Mouse (Mus musculus): Measurements from ENCODE around the gene Ddx59.

Ddx59 gene

DNA sequence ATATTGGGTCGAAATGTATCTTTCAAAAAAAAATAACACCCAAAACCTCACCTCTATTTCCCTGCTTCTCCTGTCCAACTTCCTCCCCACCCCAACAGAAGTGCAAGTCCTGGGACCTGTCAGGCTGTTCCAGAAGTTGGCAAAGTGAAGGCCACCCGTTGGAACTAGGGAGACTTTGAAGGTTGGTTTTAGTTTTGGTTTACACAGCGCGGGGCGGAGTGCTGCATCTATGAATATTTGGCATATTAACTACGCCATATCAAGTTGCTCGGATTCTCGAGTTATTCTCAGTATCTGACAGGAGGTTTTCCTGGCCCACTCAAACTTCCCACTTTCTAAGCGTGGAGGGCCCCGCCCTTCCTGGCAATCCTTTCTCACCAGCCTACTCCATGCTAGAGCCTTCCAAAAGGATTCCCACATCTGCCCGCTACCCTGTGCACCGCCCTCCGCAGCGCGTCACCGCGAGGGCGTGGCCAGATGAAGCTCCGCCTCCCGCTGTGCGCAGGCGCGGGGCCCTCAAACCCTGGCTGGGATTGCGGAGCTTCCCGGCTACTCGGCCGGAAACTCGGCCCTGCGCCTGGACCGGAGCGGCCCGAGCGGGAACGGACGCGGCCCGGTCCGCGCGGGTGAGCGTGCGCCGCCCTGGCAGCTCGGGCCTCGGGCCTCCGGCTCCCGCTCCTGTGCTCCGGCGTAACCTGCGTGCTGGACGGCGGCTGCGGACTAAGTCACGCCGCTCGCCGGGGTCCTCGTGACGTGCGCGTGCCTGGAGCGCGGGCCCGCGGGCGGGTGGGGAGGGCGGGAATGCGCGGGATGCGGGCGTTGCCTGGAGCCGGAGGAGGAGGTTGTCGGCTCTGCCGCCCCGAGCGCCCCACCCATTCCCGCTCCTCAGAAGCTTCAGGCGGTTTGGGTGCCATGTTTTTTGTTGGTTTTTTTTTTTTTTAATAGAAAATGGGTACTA is at the start of gene Ddx59:
Gene Ddx59 (plus strand): TSS at position 474 of the 958 bp plus-strand sequence.
- peak; percentile 92 to 99 for DNase-seq

DNA sequence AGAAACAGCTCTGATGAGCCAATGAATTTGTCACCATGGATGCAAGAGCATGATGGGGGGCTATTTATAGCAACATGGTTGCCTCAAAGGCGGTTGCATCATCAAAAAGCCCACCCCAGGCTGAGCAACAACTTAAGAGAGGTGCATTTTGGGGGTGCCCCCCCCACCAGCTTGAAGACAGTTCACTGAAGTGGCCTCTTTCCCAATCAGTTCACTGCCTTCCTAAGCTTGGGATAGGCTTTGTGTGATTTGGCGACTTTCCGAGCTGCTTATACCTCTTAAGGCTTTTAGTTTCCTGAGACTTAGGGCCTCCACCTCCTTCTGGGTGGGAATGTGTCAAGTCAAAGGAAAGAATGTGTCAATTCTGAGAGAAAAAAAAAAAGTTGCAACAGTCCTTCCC is 49.1 kb upstream of the Ddx59 start:
- no peak for DNase-seq

DNA sequence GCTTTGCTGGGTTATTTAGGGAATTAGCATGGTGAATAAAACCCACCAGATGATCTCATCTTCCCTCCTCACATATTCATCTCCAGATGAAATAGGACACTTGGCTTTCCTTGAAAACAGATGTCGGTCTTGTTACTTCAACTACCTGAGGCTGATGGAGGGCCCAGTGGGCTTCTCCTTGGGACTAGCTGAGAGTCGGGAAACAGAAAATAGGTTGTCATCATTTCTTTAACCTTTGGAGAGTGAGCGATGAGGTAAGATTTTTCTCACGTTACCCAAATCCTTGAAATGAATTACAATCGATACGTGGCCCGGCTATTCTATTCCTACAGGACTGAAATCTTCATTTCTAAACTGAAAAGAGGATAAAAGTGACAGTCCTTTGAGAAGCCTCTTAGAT is 35.8 kb upstream of the Ddx59 start:
- no peak for DNase-seq

DNA sequence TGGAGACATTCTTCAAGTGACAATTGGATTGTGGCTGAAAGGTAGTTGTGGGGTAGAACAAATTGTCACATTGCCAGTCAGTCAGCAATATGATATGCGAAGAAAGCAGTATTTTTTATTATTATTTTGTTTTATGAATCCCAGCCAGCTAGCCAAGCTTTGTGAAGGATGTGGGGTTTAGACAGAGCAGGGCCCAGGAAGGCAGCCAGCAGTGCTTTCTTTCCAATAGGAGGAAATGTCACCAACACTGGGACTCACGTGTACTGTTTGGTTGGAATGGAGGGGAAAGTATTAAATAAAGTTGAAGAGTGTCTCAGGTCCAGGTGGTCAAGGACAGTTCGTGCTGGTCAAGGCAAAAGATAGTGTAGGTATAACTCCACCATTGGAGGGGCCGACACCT is 34.9 kb upstream of the Ddx59 start:
- no peak for DNase-seq

DNA sequence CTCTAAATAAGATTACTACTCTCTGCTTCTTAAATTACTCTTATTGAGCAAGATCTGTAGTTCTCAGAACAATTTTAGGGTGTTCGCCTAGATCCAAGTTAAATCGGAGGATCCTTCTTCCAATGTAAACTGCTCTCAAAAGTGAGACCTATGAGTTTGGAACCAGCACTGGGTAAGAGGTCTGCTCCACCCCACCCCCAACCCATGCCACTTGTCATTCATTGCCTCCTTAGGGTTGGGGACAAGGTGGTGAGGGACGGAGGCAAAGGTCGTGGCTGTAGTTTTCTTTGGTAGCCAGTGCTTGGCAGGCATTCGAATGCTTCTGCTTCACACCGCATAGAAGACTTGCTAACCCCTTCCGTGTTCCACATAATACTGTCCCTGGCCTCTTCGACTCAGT is 34.5 kb upstream of the Ddx59 start:
- no peak for DNase-seq

DNA sequence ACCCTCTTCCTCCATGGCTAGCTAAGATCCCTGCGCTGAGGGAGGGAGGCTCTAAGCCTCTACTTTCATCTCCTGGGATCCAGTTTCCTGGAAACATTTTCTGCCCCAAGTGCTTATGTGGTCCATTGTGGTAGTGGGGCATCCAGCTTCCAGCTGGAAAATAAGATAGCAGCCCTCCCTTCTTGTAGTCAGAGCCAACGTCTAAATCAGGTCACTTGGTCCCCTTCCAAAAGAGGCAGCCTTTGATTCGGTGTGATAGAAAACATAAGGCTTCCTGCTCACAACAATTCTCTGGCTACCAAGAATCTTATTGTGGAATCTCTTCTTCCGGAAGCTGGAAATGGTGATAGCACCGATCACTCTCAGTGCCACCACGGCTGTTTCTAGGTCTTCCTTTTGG is 33.9 kb upstream of the Ddx59 start:
- DNase-seq = no peak

DNA sequence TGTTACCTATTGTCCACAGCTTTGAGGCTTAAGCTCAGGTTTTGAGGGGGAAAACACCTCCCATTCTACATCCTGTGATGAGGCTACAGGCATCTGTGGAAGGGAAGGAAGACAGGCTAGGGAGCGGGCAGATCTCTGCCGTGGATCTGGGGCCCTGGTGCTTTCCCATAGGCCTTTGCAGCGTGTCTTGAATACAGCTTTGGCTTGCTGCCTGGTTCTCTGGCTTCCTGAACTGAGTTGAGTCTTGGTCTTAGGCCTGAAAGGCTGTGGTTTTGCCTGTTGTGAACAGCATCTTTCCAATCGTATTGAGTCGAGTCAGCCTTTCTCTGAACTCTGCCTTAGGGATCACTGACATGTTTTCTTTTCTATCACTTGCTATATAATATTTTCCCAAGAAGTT is 33.5 kb upstream of the Ddx59 start:
- DNase-seq = no peak

DNA sequence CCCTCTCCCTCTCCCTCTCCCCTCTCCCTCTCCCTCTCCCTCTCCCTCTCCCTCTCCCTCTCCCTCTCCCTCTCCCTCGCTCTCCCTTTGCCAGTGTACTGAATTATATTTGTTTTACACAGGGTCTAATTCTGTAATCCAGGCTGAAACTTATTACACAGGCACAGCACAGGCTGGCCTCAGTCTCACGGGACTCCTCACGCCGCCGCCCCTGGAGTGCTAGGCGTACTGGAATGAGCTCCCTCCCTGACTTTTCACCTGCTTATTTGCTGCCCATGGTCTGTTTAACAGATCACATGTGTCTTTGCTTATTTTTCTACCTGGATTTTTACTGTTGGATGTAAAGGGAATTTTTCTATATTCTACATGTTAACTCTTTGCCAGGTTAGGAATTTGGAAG is 28.2 kb upstream of the Ddx59 start:
- no peak for DNase-seq

DNA sequence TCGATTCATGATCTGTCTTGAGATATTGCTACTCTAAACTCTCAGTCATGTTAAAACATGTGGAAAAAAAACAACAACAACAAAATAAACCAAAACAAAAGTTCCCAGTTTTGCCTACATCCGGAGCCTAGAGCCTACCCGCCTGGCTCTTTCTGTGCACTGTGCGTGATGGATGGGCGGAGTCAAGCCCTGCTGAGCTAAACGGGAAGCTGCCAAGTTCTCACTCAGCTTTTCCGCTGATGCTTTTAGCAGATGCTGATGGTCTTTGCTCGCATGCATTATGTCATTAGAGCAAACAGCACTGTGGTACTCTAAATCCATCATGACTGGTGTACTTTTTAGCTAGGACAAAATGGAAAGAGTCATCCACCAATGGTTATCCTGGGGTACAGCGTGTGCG is 20.6 kb upstream of the Ddx59 start:
- DNase-seq = no peak

DNA sequence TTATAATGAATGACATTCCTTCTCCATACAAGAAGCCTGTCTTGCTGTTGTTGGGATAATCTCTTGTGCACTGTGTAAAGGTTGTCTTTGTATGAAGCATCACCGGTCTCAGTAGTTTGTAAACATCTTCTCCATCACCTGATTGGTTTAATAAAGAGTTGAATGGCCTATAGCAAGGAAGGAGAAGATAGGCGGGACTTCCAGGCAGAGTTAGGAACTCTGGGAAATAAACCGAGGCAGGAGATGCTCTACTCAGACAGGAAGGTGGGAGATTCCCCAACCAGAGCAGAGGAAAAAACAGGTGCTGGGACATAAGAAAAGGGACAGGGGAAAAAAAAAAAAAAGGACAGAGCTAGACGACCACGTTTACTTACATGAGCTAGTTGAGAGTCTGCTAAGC is 20.0 kb upstream of the Ddx59 start:
- no peak for DNase-seq

DNA sequence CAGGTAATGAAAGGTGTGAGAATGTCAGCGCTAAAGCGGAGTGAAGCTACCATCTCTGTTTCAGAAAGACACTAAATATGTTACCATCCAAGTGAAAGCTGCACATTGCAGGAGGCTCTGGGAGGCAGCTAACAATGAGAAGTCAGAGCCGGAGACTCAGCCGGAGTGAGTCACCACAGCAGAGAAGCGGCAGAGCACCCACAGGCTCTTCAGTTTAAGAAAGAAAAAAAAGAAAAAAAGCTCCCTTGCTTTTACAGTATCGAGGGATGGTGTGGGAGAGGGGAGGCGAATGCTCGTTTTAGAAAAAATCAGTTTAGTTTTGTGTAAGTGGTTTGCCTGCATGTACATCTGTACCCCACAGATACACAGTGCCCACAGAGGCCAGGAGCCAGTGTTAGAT is 13.8 kb upstream of the Ddx59 start:
- DNase-seq = no peak

DNA sequence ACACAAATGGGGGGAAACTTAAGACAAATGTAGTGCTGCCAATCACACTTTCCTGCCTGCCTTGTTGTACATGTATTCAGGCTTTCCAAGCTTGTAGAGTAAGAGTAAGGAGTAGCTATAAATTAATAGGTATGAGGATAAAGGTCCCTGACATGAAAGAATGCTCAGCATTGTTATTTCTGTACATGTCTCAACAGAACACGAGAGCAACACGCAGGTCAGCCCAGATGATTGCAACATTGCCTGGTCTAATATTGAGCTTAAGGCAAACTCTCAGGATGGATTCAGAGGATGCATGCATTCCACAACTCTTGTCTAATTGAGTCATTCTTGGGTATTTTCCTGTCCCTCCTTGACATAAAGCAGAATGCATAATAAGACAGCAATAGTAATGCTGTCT is 5.4 kb upstream of the Ddx59 start:
- DNase-seq = no peak

DNA sequence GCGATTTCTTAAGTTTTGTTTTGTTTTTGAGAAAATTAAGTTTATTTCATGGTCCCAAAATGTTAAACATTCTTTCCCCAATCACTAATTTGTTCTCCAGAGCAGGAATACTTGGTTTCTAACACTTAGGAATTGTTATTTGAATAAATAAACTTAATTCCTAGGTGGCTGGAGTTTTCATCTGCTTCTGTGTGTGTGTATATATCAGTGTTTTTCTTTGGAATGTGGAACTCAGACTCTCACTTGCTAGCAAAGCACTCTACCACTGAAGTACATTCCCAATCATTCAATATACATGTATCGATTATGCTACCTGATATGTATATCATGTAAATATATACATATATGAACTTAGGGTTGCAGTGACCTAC is 670 bp downstream of the Ddx59 start:
- DNase-seq = no peak

DNA sequence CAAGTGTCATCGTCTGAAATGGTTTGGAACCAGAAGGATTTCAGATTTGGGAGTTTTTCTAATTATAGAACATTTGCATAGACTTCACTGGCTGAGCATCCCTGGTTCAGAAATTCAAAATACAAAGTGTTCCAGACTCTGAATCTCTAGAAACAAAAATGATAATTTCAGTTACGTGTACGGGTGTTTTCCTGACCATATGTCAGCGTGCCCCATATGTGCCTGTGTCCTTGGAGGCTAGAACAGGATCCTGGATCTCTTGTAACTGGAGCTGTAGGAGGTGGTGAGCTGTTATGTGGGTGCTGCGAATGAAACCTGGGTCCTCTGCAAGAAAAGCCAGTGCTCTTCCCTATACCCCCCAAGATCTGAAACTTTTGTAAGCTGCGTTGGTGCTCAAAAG is 3.3 kb downstream of the Ddx59 start:
- DNase-seq = no peak

DNA sequence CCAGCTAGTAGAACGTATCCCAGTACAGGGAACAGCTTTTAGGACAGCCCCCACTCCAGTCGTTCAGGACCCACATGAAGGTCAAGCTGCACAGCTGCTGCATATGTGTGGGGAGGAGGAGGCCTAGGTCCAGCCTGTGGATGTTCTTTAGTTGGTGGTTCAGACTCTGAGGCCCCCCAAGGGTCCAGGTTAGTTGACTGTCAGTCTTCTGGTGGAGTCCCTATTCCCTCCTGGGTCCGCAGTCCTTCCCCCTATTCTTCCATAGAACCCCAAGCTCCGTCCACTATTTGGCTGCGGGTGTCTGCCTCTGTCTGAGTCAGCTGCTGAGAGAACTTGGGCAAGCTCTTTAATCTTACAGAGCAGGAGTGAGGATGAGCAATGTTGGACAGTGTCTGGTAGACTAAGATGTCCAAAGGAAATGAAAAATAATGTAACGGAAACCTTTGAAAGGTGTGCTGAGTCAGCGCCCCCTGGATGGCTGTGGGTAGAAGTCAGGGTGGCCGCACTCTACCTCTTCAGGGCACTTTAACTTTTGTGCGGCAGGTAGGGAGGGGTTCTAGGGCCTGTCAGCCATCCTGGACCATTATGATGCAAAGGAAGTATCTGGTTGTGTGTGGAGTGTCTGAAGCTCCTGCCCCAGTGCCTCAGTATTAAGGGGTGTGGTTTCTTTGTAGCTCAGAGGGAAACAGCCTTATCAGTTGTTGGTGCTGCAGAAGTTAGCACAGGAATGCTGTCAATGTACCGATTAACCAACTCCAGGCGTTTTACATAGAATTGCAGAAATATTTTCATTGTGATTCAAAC is 12.3 kb downstream of the Ddx59 start:
- DNase-seq = no peak

DNA sequence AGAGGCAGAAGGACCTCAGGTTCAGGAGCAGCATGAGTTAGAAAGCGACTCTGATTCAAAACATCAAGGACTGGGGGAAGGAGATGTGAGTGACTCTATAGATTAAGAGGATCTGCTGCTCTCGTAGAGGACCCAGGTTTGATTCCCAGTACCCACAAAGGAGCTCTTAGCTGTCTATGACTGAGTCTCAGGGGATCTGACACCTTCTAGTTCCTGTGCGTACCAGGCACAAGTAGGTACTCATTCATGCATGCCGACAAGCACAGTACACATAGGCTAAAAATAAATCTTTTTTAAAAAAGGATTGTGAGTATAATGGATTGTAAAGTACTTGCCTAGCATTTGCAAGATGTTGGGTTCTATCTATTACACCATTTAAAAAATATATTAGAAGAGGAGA is 13.9 kb downstream of the Ddx59 start:
- no peak for DNase-seq

DNA sequence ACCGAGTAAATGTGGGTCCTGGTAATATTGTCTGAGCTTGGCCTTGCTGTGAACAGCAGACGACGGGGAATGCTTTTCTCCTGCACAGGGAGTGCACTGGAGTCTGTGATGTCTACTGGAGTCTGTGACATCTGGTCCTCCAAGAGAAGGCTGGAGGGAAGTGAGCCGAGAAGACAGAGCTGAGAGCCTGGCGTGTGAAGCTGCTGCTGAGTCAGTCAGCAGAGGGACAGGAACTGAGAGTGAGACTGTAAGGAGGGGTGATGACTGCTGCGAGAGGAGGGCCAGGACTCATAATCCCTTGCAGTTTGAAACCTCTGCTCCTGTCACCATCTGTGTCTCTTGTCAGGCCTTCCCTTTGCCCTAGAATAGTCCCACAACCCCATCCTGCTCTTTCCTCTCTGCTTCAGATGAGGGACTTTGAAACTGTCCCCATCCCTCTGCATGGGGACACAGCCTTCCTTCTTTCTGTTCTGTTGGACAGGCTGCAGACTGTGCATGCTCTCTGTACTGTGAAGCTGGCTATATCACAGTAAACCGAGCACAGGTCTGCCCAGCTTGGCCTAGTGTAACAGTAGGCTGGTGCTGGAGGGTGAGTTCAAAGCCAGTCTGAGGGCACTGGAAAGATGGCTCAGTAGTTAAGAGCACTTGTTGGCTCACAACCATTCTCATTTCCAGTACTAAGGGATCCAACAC is 15.2 kb downstream of the Ddx59 start:
- DNase-seq = no peak

DNA sequence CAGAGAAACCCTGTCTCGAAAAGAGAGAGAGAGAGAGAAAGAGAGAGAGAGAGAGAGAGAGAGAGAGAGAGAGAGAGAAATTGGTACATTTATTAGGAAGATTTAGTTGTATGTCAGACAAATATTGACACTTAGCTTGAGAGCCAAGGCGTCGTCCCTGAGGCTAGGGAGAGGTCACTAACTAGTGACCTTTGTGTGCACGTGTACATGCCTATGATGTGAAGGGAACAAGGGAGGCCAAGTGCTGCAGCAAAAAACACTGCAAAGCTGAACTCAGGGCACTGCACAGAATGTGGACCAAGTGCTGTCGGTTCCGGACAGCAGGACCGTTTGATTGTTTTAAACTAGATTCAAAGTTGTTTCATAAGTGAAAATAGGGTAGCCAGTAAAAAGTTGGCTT is 25.7 kb downstream of the Ddx59 start:
- no peak for DNase-seq

DNA sequence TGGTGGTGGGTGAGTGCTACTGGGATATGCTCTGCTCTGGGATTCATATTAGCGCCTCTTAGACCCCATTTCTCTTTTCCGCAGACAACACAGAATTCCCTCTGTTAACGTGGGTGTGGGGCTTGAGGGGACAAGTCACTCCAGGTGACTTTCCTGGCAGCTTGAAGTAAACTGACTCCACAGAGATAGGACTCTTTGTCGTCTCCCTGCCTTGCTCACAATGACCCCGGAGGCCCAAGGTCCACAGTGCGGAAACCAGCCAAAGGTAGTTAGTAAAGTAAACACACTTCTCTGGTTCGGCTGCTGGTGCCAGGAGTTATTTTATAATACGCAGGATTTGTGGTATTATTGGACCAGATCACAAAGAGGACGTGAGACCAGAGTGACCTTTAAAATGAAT is 27.7 kb downstream of the Ddx59 start:
- DNase-seq = no peak

DNA sequence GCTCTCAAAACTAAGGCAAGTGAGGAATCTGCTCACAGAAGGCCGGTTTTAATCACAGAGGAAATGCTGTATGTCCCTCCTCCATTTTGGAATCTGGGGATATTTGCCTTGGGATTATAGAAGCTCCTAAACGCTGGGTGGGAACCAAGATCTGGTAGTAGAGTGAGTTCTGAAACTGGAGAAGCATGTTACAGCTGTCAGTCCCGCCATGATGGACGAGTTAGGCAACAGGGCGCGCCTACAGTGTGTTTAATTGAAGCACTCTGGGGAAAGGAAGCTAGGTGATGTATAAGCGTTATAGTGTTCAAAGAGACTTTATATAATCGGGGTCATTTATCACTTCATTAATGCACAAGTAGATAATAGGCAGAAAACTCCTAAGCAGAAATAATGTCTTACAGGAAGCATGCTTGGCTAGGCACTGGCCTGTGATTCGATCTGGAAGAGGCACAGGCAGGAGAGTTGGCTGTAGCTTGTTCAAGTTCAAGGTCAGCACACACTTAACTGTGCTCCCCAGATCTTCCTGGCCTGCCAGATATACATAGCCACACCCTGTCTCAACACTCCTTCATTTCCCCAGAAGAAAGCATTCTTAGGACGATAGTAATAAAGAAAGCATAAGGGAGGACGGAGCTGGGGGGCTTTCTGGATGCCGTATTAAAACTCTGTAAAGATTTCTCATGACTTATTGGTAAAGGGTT is 29.6 kb downstream of the Ddx59 start:
- DNase-seq = no peak

DNA sequence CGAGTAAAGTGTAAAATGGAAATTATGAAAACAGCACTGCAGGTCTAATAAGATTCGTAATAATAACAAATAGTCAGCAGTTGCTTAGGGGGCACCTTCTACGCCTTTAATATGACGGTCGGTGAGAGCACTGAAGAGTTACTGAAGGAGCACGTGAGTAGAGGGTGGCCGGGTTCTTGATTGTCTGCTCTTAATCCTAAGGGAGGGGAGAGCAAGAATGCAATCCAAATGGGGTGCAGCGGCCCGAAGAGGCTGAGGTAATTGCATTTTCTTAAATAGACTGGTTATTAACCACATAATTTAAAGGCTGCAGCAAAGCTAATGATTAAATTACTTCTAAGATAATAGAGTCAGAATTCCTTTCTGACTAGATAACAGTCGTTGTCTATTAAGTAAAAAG is 31.9 kb downstream of the Ddx59 start:
- DNase-seq = no peak

DNA sequence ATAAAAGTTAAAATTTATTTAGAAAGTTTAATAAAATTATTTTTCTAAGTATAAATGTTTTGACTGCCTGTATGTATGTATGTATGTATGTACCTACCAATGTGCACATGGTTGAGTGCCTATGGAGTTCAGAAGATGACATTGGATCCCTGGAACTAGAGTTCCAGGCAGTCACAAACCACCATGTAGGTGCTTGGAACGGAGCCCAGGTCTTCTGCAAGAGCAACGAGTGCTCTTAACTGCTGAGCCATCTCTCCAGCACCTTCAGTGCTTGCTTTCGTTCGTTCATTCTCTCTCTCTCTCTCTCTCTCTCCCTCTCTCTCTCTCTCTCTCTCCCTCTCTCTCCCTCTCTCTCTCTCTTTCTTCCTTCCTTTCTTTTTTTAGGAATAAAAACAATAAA is 32.3 kb downstream of the Ddx59 start:
- no peak for DNase-seq

DNA sequence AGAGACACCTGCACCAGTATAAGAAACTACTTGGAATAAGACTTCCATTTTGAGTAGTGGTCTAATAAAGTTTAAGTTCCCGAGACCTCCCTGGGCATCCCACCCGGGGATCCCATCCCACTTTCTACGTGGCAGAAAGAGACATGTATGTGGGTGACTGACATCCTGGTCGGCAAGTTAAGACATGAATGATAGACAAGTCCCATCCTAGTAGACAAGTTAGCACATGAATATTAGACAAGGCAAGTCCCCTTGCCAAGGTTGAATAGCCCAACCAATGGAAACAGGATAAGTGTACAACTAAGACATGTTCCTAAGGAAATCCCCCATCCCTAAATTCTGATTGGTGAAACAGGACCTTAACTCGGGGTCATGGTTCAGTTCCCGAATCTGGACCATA is 34.5 kb downstream of the Ddx59 start:
- no peak for DNase-seq

Data from spleen, adult 18-20 months (tissue).